Mouse (Mus musculus) cerebellum, postnatal 10 days (tissue): ENCODE results near the gene Nup155.
"Not testable (repeated sequence)": the region's sequence is repeated elsewhere in the genome, so short reads cannot be mapped to it uniquely, and the experiment has no call there.

ENCODE experiments used
- DNase-seq, 2 experiments: peaks; one replicate each; pipeline ENCODE4 v3.0.0; 2021; ENCODE audit warnings: mixed read lengths in 2 of 2

Nup155 gene

DNA sequence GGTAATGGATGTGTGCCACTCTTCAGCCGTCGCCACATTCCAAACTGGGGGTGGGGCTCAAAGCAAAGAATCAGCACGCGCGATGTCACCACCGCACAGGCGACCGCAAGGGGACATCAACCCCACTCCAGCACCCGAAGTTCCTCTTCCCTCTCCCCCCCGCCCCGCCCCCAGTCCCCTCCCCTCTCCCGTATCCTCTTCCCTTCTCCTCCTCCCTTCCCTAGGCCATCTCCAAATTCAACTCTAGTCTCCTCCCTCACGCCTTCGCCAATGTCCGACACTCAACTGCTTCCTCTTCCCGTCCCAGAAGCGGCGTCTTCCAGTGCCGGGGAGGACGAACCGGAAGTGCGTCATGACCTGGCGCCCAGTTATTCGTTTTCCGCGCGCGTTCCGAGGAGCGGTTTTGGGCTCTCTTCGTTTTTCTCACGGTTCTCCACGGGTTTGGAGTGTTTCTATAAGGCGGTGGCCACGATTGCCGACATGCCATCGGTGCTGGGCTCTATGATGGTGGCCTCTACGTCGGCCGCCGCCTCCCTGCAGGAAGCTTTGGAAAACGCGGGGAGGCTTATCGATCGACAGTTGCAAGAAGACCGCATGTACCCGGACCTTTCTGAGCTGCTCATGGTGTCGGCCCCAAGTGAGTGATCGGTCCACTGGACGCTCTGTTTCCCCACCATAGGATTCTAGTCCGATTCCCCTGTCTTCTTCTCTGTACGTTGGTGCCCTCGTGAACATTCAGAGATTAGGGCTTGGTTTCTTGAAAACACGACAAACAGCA, at the start of gene Nup155:
Gene Nup155 (plus strand): TSS at position 308 of the 778 bp plus-strand sequence.
- peak; percentile 96 for DNase-seq

DNA sequence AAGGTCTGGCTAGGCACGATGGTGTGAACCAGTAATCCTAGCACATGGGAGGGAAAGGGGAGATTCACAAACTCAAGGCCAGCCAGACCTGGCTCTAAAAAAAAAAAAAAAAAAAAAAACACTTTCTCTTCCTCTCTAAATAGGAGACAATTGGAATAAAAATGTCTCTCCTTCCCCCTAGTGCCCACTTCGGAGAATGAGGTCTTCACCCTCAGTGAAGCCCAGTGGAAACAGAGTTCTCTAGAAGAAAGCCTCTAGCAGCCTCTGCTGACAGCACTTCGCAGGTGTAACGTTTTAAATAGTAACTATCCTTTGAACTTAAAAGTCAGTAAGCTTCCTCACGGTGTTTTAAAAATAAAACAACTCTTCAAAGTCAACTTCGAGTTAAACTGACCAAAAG, 43.9 kb upstream of the Nup155 start:
- peak; percentile 12 to 26 for DNase-seq

DNA sequence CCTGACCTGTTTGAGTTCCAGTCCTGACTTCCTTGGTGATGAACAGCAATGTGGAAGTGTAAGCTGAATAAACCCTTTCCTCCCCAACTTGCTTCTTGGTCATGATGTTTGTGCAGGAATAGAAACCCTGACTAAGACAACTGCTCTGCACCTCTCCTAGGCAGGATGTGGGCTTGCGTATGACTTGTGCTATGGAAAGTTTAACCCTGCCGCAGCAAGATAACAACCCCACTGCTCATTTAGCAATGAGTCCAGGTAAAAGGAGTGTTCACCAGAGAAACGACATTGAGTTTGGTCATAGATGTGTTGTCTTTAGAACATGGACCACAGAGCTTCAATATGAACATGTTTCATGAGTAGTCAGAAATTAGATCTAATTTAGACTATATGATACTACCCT, 35.9 kb upstream of the Nup155 start:
- DNase-seq: not testable (repeated sequence)

DNA sequence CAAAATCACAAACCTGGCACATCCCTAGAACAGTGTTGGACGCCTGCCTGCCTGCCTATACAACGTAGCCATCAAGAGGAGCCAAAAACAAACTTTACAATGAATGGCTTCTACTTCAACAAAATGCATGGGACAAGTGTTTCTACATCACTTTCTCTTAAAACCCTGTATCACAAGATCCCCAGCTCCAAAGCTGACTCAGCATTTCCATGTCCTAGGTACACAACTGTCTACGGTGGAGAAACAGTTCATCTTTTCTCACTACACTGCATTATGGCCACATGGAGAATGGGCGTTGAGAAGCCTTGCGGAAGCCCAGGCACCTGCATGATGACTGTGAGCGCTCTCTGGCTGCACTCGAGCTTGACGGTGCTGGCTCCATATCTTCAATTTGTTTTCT, 26.9 kb upstream of the Nup155 start:
- no peak for DNase-seq

DNA sequence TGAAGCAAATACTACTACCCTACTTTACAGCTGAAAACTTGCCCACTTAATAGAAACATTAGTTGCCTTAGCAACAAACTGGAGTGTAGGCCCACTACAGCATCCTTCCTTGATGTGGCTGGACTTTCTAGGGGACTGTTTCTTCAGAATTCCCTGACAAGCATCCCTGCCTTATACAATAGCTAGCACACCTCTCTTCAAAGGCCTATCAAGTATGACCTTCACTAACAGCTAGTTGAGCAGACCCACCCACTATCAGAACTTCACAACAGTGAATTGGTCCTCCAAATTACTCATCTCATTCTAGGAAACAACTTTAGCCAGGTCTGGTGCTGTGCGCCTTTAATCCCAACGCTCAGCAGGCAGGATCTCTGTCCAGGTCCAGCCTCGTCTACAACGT, 21.8 kb upstream of the Nup155 start:
- no peak for DNase-seq

DNA sequence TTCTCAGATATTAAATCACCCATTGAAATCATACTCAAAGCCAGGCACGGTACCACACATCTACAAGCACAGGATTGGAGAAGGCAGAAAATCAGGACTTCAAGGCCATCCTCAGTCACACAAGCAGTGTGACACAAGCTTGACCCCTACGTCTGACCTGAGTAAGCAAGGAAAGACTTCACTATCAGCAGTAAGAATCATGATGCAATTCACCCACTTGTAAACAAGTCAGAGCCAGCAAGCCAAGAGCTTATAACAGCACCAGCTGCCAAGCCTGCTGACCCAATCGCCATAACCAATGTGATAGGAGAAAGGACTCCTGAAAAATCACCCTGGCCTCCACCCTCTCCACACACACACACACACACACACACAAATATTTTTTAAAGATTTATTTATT, 20.4 kb upstream of the Nup155 start:
- no peak for DNase-seq

DNA sequence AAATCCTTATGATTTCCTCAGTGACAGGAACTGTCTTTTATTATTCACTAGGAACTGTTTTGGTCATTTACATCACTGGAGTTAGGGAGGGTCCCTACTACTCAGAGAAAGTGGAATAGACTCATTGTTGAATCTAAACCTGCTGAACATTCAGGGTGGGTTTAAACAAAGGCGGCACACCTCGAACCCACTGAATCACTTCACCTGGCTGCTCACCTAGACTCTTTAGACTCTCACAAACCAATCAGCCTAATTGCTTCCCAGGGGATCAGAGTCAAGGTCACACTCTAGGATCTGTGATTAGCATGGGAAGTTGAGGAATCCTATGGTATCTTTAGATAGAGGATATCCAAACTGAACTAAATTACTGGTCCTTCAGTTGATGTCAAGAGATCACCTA, 18.4 kb upstream of the Nup155 start:
- DNase-seq: no peak

DNA sequence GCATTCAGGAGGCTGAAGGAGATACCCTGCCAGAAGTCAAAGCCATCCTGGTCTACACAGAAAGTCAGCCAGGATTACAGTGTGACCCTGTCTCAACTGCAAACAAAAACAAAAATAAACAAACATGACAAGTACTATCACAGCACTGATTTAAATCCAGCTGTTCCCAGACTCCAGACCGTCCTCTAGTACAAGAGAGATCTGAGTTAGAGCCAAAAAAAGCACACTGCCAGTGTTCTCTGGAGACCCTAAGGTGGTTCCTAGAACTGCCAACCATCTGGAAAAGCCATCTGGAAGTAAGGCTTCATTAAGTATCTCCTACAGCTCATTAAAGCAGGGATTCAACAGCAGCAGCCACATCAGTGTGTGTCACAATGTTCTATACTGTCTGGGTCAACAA, 16.4 kb upstream of the Nup155 start:
- not testable (repeated sequence) for DNase-seq

DNA sequence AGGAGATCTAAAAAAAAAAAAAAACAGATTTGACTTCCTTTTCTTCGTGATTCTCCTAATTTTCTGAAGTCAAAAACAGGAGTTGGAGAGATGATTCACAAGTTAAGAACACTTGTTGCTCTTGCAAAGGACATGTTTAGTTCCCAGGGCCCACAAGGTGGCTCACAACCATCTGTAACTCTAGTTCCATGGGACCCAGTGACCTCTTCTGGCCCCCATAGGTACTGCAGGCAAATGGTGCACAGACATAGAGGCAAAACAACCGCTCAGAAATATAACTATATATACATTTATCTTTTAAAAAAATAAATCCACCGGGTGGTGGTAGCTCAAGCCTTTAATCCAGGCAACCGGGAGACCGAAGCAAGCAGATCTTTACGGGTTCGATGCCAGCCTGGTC, 11.2 kb upstream of the Nup155 start:
- DNase-seq: peak; percentile 71 to 80

DNA sequence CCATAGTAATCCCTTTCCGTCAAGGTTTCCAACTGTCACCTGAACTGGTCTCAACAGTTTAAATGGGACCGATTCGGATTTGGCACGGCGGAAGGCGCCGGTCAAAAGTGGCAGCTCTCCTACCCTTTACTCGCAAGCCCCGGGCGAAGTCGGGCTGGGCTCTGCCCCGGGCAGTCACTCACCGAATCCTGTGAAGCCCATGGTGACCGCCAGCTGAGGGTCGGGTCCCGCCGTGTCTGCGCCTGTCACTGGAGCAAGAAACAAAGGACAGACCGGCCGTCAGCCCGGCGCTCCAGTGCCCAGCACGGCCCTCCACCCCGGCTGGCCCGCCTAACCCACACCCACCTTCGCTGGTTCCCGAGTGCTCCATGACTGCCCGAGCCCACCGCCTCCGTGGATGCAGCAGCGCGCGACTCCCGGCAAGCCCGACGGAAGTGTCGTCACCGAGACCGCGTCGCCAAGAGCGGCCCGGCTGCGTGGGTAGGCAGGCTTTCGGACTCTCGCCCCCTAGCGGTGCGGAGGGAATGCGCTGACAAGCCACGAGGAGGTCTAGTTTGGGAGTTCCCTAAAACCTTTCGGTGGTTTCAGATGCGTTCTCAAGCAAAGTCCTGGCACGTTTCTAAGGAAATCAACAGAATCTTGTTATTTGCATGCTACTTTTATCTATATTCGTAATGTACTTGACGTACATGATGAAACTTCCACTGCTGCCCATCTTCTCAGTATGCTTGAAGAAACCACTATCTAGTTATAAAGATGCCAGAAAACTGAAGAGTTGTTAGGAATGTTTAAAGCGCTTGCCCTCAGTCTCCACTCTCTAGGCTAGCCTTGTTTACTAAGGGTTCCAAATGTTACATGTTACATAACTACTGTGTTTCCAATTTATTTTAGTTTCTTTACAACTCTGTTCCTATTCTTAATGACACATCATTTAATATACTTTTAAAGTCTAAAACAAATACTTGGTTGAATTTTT, 10.0 kb upstream of the Nup155 start, which contains the start of gene Wdr70:
Gene Wdr70 (minus strand): TSS at position 436 of the 976 bp plus-strand sequence.
- DNase-seq: peak; percentile 99

DNA sequence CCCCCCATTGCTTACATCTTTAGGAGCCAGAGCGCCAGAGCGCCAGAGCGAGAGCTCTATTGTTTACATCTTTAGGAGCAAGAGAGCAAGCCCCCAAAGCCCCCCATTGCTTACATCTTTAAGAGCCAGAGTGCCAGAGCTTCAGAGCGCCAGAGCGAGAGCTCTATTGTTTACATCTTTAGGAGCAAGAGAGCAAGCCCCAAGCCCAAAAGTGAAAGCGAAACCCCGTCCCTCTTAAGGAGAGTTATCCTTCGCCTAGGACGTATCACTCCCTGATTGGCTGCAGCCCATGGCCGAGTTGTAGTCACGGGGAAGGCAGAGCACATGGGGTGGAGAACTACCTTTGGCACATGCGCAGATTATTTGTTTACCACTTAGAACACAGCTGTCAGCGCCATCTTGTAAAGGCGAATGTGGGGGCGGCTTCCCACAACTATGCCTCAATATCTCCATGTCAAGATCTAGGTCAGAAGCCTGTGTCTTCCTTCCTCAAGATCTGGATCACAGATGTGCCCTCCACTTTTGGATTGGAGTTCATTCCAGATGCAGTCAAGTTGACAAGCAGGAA, 7.0 kb upstream of the Nup155 start:
- not testable (repeated sequence) for DNase-seq

DNA sequence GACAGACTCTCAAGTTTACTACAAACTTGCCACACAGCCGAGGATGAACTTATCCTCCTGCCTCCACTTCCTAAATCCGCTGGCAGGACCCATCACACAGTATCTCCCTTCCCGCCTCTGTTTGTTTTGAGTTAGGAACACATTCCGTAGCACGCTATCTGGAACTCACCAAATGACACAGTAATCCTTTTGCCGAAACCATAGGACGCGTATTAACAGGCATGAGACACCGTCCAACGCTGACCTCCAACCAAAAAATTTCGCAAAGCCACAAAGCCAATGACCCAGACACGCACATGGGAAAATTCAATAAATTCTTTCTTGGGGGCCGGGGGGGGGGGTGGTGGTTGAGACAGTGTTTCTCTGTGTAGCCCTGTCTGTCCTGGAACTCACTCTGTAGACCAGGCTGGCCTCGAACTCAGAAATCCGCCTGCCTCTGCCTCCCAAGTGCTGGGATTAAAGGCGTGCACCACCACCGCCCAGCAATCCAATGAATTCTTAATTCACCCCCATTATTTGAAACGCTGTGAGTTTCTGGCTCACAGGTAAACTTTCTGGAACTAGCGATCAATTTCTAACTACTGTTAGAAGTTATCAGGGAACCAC, 610 bp upstream of the Nup155 start:
- no peak for DNase-seq

DNA sequence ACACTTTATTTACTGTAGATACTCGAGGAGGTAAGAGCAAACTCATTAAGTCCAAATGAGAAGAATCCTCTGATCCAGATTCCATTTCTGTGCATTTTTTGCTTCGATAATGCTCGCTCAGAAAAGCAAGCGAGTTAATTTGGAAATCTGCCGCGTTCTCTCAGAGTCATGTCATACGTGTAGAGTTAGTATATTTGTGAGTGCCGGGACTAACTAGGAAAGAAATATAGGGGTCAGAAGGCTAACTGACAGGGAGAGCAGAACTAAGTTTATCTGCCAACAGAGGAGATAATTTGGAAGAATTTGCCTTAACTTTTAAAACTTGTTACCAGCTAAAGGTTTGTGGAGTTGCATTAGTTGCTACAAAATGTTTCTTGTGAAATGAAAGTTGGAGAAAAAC, 709 bp downstream of the Nup155 start:
- DNase-seq: peak in 1 of 2 experiments; percentile 13

DNA sequence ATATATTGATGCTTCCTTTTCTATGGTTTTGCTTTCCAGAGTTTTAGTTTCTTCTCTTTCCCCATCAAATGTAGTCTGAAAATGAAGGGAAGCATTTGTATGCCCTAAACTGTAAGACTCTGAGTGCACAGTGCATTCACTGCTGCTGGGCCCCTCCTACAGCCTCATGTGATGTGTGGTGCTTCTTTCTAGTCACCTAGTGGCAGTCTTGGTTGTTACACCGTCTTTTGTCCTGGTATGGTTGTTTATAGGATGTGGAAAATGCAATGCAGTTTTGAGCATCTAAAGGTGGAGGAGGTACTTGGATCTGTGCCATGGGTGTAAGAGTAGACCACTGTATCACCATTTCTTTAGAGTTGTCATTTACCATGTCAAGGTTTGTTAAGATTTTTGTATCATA, 20.2 kb downstream of the Nup155 start:
- no peak for DNase-seq

DNA sequence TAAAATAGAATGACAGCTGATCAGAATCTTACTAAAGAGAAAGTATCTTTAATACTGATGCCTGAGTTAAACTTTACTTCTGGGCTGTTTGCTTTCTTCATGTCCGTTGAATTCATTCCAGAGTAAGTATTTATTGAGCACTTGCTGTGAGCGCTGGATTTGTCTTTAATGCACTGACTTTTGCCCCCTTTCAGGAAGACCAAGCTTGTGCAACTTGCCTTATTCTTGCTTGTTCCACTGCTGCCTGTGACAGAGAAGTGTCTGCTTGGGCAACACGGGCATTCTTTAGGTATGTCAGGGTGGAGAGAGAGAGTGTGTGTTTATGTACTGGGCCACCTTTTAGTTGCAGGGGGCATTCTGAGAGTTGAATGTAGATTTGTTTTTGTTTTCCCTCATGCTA, 22.2 kb downstream of the Nup155 start:
- DNase-seq: no peak

DNA sequence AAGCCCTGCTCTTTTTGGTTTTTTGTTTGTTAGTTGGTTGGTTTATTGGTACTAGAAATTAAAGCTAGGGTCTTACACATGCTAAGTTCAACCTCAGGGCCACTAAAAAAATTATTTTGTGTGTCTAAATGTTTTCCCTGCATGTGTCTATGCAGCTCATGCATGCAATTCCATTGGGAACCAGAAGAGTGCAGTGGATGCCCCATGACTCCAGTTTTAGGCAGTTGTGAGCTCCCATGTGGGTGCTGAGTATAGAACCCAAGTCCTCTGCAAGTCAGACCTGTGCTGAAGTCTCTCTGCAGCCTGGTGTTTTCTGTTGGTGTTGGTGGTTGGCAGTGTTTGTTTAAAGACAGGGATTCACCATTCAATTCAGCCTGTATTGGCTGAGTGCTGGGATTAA, 22.7 kb downstream of the Nup155 start:
- no peak for DNase-seq

DNA sequence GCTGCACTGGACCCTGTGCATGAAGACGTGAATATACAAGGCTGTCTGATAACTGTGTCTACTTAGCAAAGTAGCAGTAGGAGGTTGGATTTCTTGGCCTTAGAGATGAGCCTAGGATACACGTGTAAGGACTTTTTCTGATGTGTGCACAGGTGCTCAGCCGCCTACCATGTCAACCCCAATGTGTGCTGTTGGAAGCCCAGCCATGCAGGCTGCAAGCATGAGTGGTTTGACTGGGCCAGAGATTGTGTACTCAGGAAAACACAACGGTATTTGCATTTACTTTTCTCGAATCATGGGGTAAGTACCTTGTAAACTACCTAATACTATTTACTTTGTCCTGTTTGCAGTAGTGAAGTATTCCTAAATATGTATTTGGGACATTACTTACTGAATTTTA, 26.5 kb downstream of the Nup155 start:
- no peak for DNase-seq

DNA sequence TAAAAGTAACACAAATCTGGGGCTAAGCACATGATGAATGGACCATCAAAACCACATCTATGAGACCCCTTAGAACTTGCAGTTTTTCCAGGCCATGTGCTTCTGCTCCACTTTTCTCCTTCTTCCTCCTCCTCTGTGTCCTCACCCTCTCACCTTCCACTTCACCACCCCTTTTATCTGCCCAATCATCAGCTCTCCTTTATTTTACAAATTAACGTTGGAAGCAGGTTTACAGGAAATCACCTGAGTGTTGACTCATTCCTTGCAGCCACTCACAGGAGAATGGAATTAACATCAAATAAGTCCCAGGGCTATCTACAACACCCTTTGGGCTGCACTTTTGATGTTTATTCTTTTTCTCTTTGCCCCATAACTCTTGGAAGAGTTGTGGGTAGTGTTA, 52.8 kb downstream of the Nup155 start:
- no peak for DNase-seq

DNA sequence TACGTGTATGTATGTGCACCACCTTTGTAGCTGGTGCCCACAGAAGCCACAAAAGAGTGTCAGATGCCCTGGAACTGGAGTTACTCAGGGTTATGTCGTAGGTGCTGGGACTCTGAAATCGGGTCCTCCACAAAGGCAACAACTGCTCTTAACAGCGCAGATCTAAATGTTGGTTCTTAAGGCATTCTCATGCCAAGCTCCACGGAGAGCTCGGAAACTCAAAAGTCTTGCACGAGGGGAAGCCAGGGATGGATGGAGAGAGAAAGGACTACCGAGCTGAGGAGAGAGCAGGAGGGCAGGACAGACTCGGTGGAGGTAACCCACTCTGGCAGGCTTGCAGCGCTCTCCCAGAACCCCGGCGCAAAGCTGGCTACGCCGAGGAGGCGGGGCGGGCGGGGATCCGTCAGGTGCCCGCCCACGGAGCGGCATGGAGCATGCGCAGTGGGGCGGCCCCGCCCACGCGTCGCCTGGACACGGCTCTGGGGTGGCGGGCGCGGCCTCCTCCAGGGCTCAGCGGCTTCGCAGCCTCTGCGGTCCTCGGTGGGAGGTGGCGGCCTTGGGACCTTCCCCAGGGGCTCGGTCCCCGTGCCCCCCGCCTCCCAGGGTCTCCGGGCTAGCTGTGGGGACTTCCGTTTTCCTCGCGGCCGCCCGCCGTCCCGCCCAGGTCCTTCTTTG, 59.7 kb downstream of the Nup155 start, which contains the start of gene Cplane1:
Gene Cplane1 (plus strand): TSS at position 516 of the 675 bp plus-strand sequence.
- peak; percentile 97 to 98 for DNase-seq

DNA sequence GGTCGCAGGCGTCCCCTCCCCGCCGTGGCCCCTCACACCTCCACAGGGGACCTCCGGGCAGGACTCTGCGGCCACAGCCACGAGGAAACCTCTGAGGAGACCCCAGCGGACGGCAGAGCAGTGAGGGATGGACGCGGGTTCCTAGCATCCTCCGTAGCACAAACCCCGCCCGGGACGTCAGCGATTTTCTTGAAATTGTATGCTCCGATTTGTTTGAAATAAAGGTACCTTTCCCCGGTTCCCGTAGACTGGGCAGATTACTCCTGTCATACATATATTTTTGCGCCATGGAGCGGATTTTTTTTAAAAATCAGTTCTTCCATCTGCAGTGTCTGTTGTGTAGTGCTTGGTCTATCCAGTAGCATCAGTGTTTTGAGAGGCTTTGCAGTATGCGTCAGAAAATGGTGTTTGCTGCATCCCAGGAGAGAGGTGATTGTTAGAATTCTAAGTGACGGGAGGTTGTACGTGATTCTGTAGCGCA, 60.2 kb downstream of the Nup155 start:
- peak in 1 of 2 experiments; percentile 76 for DNase-seq

DNA sequence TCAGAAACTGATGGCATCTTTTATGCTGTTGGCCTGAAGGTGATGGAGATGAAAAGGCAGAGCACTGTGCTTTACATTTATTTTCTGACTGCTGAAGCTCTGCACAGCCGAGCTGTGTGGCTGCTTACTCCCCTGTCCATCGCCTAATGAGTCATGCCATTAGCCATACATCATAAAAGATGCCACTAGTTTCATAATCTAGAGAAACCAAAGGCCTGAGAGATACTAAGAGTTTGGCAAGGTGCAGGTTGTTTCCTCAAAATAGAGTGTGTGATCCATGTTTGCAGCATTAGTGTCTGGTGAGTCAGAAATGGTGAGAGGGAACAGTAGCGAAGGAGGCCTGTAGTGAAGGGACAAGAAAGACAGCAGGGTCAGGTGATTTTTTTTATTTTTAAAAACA, 80.5 kb downstream of the Nup155 start:
- no peak for DNase-seq

DNA sequence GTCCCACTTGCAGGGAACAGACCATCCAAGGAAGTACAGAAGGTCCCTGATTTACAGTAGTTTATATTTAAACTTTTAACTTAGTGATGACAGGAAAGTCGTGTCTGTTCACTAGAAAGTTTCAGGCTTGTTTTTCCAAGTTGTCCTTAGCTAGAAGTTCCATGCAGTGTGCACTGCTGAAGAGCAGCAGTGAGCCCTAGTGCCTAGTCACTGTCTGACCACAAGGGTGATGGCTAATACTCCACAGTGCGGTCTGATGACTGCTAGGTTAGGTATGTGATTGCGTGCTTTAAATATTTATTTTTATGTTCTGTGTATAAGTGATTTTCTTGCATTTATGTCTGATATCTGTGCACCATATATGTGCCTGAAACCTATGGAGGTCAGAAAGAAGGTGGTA, 81.4 kb downstream of the Nup155 start:
- DNase-seq: no peak
